Mouse (Mus musculus) kidney, postnatal 0 days (tissue): ENCODE measurements around the gene Bod1l. TPM values are rescaled to one million over a fixed set of nuclear protein-coding genes. Genes with fewer than 3 reads are reported as not detected.

ENCODE experiments used
- ATAC-seq: fragments of 200-750 bp; cut with Nextera tagmentation; replicated peaks from 2 replicates; pipeline ENCODE4 v1.8.0; 2017; ENCODE audit warnings: low read depth, moderate number of reproducible peaks, moderate TSS enrichment, moderate library complexity; ENCODE audit not compliant: low FRiP score
- DNase-seq: peaks from one replicate; pipeline ENCODE4 v3.0.0-alpha.2; 2016; ENCODE audit warnings: low spot score
- H3K27ac ChIP-seq: fragments of 300-500 bp; sonication (generic); 2 replicates; pipeline ENCODE4 v1.5.1; 2014; ENCODE audit warnings: mild to moderate bottlenecking
- H3K27me3 ChIP-seq: fragments of 300-500 bp; sonication (generic); 2 replicates; pipeline ENCODE4 v1.6.1; 2014; ENCODE audit warnings: low read length, mixed read lengths; ENCODE audit not compliant: insufficient read depth
- H3K36me3 ChIP-seq: fragments of 300-500 bp; sonication (generic); 2 replicates; pipeline ENCODE4 v1.6.1; 2014; ENCODE audit warnings: low read length, mixed read lengths; ENCODE audit not compliant: insufficient read depth
- H3K4me1 ChIP-seq: fragments of 300-500 bp; sonication (generic); replicated peaks from 2 replicates; pipeline ENCODE4 v1.6.1; 2014; ENCODE audit warnings: antibody characterized with exemption, low read length, mixed read lengths; ENCODE audit not compliant: insufficient read depth
- H3K4me2 ChIP-seq: fragments of 300-500 bp; sonication (generic); 2 replicates; pipeline ENCODE4 v1.6.1; 2014; ENCODE audit warnings: mild to moderate bottlenecking, low read length, moderate library complexity, mixed read lengths
- H3K4me3 ChIP-seq: fragments of 300-500 bp; sonication (generic); replicated peaks from 2 replicates; pipeline ENCODE4 v1.5.1; 2014; ENCODE audit warnings: low read depth, low read length
- H3K9ac ChIP-seq: fragments of 300-500 bp; sonication (generic); 2 replicates; pipeline ENCODE4 v1.6.1; 2014; ENCODE audit warnings: low read depth, low read length
- H3K9me3 ChIP-seq: fragments of 300-500 bp; sonication (generic); replicated peaks from 2 replicates; pipeline ENCODE4 v1.6.1; 2016; ENCODE audit warnings: low read length, inconsistent platforms, mixed read lengths
- CTCF ChIP-seq: IDR thresholded peaks from 2 replicates; pipeline ENCODE4 v1.5.1; 2016; ENCODE audit warnings: antibody characterized with exemption, low read depth, mild to moderate bottlenecking, moderate library complexity
- WGBS: fragments of 180-500 bp; shearing (Covaris S2); extraction: QIAGEN DNeasy Blood & Tissue Kit; methylation state at CpG from one replicate; pipeline ENCODE4 v1.1.7; 2014; 5-methylcytosine and 5-hydroxymethylcytosine counted together
- polyA plus RNA-seq: library from polyadenylated mRNA; unstranded; fragments of >200 nt; fragmentation: Nextera tagmentation; extraction: Ambion mirVana; gene quantifications from 2 replicates; pipeline ENCODE4 v1.2.1, GENCODE M21; 2015

Gene Bod1l
- polyA plus RNA-seq, 1 experiment from 2014 or later, result 22.6 TPM

DNA sequence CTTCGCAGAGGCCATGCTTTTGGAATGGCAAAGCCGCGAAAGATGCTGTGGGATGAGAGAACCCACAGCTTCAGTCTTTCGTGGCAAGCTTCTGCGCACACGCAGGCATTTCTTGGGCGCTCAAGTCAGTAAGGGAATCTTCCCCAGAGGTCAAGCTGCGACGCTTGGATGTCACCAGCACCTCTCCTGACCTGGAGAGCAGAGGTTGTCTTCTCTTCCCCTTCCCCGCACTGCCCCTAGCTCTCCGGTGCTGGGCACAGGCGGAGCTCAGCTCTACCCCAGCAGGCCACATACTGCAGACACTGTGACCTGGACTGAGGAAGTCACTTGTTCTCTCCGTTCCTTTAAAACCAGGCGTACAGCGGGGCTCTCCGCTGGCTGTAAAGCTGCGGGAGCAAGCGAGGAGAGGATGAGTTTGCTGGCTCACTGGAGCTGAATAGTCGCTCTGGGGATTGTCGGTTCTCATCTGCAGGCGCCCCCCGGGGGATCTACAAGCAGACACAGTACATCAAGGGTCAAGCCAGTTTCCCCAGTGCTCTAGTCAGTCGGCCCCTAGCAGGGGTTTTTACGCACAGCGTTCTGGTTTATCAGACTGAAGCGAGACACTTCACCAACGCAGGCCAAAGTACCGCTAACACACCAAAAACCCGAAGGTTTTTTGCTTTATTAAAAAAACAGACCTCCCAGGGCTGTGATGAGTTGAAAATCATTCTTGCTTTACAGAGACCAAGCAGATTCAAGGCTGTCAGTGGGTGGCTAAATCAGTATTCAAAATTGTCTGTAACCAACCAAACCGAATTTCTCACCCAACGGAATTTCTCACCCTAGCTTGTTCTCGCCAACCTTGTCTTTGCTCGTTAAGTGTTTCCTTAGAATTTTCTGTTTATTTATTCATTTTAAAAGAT lies 76.6 kb downstream of the Bod1l start:
- no peak for TF ChIP-seq CTCF
- H3K4me3 ChIP-seq, result peak overlapping the region; percentile 33

DNA sequence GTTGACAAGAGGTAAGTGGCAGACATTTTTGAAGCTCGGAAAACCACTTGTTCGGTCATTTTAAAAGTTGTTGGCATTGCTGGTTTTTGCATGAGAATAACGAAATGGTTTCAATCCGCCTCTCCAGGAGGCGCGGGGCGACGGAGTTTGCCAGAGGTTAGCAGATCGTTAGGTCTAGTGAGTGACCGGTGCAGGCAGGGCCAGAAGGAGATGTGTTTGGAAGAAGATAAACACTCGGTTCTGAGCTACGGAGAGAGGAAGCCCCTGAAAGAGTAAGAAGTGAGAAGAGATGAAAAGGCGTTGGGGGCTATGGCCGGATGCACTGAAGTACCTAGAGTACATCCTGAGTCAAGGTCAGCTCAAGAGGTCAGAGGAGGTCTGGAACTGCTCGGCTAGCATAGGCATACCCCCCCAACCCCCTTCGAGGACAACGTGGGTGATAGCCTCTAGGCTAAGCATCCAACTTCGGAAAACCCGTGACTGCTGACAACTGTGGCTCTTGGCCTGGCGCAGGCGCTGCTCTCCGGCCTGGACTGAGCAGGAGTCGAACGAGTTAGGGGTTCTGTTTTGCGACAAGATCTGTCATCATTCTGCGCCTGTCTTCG lies 77.6 kb downstream of the Bod1l start:
- Histone ChIP-seq H3K36me3 (no peaks in the 10 kb centered on the region), H3K4me2 (no peak overlapping the region), H3K4me1 (peaks cover 15% of the 10 kb centered on the region; the same call in 1 of the 2 replicates), H3K9ac (no peak overlapping the region), H3K9me3 (no peaks in the 10 kb centered on the region), H3K27ac (no peak overlapping the region), H3K4me3 (no peak overlapping the region), H3K27me3 (peaks cover 57% of the 10 kb centered on the region)
- TF ChIP-seq CTCF, result no peak
- ATAC-seq (no peak), DNase-seq (no peak)
- 4% methylated on average over 27 of the region's 27 CpGs for WGBS

More for the DNA sequence above, 76.6 kb downstream of the Bod1l start:
- no peaks in the 10 kb centered on the region for H3K36me3 ChIP-seq
- H3K4me1 ChIP-seq, result peaks cover 15% of the 10 kb centered on the region; the same call in 1 of the 2 replicates
- peak overlapping the region; percentile 49 for H3K4me2 ChIP-seq
- H3K27me3 ChIP-seq, result peaks cover 47% of the 10 kb centered on the region
- H3K27ac ChIP-seq, result no peak overlapping the region
- no peaks in the 10 kb centered on the region for H3K9me3 ChIP-seq
- ATAC-seq (no peak), DNase-seq (no peak)
- WGBS, result 10% methylated on average over 33 of the region's 33 CpGs
- no peak overlapping the region for H3K9ac ChIP-seq

DNA sequence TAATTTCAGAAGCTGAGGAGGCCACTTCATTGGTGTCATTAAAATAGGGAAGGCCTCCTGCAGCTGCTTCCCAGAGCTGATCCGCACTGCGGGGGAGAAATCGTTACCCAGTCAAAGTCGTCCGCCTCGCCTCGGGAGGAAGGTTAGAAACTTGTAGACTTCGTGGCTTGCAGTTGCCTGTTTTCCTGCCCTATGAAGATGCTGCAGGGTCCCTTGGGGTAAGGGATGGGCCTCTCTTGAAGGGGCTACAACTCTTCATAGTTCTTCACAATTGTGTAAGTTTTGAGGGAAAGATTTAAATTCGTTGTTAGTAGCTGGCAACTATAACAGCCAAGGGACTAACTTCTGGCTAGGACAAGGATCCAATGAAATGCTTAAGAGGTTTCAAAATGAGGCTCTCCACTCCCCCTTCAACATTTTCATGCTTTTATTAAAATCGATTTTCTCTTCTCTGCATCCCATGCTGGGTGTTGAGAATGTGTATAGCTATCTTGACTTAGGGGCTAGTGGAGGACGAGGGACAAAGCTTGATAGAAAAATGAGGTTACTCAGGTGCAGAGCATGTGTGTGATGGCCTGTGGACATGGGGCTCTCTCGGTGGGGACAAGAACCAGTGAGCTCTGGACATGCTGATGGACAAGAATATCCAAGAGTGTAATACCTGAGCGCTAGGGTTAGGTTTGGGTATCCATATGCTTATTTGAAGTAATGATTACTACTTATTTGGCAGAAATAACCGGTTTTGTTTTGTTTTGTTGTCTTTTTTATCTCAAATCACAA lies 78.3 kb downstream of the Bod1l start:
- Histone ChIP-seq H3K36me3 (no peaks in the 10 kb centered on the region), H3K4me2 (no peak overlapping the region), H3K27me3 (peaks cover 64% of the 10 kb centered on the region), H3K4me1 (peaks cover 15% of the 10 kb centered on the region; the same call in 1 of the 2 replicates), H3K9ac (no peak overlapping the region), H3K4me3 (no peak overlapping the region), H3K27ac (no peak overlapping the region), H3K9me3 (no peaks in the 10 kb centered on the region)
- TF ChIP-seq CTCF, result no peak
- WGBS, result 2% methylated on average over 14 of the region's 14 CpGs
- DNase-seq (no peak), ATAC-seq (no peak)

DNA sequence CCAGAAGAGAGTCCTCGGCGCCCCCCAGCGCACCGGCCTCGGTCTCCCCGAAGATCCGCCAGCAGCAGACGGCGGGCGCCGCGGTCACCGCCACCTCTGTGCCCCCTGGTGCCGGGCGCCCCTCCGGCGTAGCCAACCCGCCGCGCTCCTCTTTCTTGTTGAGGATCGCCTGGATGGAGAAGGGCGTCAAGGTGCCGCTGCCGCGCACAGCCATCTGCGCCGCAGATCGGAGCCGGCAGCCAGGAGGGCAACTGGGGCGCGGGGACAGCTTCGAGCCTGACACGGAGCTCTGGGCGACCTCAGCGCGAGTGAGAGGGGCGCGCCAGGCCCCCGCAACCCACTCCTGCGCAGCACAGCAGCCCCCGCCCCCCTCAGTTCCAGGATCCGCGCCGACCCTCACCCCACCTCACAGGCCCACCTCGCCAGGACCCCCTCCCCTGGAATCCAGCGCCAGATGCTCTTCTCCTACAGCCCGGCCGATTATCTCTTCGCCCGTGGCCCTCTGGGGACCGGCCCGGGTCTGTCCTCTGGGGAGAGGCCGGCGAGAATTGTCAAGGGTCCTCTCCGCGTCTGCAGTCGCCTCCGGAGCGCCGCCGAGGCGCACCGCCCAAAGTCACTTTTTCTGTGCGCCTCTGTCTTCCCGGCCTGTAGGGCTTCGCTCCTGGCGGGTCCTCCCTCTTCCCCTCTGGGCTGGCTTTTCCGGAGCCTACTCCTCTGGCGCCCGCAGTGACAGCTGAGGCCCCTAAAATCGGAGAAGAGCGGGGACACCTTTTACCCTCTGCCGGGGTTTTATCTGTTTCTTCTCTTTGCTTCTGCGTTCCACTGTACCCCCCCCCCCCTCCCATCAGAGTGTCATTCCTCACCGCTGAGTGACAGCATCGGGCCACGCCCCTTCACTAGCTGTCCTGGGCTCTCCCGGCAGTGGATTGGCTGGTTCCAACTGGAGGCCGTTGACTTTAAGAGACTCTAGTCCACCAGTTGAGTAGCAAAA lies 80.1 kb downstream of the Bod1l start, which contains the start of gene Nkx3-2:
Nkx3-2 (minus strand) TSS at position 771 of the 991 bp plus-strand sequence.
- Histone ChIP-seq H3K4me3 (peak within 1 kb of the TSS; percentile 28), H3K4me1 (peaks cover 15% of the 10 kb centered on the region; the same call in 1 of the 2 replicates), H3K27ac (no peak within 1 kb of the TSS), H3K4me2 (peak within 1 kb of the TSS; percentile 43), H3K27me3 (peaks cover 78% of the 10 kb centered on the region), H3K9ac (no peak within 1 kb of the TSS), H3K9me3 (no peaks in the 10 kb centered on the region), H3K36me3 (no peaks in the 10 kb centered on the region)
- no peak for DNase-seq
- ATAC-seq, result peak; percentile 37; the same call in 1 of the 2 replicates
- no peak for TF ChIP-seq CTCF
- 1% methylated on average over 74 of the region's 79 CpGs for WGBS

DNA sequence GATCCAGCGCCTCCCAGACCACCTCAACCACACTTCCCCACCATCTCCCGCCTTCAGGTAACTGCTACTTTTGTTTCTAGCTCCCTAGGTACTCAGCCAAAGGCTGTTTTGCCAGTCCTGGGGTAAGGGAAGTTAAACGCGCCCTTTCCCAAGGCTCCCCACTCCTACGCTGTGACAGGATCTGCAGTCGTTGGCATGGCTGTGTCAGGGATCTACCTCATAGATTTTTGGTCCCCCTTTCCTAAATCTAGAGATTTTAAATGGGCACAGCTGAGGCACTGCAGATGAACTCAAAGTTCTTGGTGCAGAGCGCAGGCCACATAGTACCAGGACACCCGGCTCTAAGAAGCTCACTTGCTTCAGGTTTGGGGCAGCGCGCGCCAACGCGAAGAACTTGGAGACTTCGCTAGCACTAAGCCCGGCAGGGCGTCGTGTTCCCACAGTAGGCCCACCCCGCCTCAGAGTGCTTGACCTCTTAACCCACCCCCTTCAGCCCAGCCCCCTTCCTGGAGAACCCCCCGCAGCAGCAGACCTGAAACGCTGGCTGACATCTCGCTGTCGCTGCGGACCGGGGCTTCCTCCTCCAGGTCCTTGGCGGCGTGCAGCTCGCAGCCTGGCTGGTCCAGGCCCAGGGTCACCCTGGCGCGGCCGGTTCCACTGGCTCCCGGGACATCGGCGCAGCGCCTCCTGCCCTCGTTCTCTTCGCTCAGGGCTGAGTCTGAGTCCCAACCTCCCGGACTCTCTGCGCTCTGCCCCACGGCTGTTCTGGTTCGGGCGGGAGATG lies 81.0 kb downstream of the Bod1l start:
- no peak for TF ChIP-seq CTCF
- Histone ChIP-seq H3K4me2 (peak overlapping the region; percentile 43), H3K4me1 (peaks cover 15% of the 10 kb centered on the region; the same call in 1 of the 2 replicates), H3K4me3 (peak overlapping the region; percentile 28), H3K27ac (no peak overlapping the region), H3K27me3 (peaks cover 86% of the 10 kb centered on the region), H3K9me3 (no peaks in the 10 kb centered on the region), H3K9ac (no peak overlapping the region), H3K36me3 (no peaks in the 10 kb centered on the region)
- DNase-seq (no peak), ATAC-seq (0 out of 2 replicates have a peak, but pooled peaks have one; percentile 19)
- WGBS, result 1% methylated on average over 41 of the region's 41 CpGs
